Mouse (Mus musculus) urinary bladder, postnatal 36 days (tissue): ENCODE measurements around the gene Ccdc146.
"Not testable (repeated sequence)": the region's sequence is repeated elsewhere in the genome, so short reads cannot be mapped to it uniquely, and the experiment has no call there.

ENCODE experiments used
- DNase-seq, 2 experiments: peaks; one replicate each; pipeline ENCODE4 v3.0.0; 2022; ENCODE audit warnings: low spot score in 2 of 2, mixed read lengths in 1 of 2

Ccdc146 gene

GRCm38 (mm10) chr5:21387340-21387739 lies 37.1 kb downstream of the Ccdc146 start:
- no peak for DNase-seq

DNA sequence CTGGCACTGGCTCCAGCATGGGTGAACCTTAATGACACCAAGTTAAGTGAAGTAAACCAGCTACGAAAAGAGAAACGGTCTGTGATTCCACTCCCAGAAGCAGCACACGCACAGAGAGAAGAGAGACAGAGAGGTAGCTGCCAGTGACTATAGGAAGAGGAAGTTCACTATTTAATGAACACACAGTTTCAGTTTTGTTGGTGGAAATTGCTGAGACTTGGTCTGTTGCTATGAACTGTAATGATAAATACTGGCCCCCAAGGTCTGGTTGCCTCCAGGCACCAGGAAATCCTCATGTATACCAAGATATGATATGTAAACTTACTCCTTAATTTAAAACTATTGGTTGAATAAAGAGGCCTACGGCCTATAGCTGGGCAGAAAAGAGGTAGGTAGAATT lies 38.0 kb downstream of the Ccdc146 start:
- no peak for DNase-seq

- no peak for DNase-seq
These were observed 39.5 kb downstream of the Ccdc146 start for GRCm38 (mm10) chr5:21384976-21385375.

- no peak for DNase-seq
These were observed 40.1 kb downstream of the Ccdc146 start for GRCm38 (mm10) chr5:21384252-21384960.

DNA sequence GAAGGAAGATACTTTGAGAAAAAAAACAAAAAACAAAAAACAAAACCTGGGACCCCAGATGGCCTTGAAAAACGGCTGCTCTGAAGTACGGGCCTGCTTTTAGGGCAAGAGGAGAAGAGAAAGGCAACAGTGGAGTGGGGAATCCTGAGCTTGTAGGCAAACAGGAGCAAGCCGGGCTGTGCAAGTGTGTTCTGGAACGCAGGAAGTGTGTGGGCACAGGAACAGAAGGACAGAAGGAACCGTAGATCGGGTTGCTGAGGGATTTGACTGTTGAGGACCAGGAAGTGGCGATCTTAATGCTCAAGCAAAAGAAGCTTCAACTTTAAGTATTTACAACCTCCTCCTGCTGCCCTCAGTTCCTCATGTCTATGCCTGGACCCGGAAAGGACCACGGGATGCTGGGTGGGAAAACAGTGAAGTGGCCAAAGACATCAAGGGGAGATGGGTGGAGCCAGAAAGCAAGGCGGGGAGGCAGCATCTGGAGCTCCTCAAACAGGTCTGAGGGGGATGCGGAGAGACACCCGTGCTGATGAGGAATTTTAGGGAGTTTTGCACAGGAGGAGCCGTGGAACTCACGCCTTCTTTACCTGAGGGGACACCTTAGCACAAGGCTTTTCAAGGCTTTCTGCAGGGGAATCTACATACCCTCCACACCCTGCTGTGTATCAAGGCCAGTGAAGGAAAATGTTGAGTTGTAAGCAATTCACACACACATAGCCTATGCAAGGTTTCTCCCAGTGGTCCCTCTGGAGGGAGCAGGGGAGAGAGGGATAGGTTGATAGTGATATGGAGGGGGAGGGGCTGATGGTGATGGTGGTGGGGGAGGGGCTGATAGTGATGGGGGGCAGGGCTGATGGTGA lies 40.9 kb downstream of the Ccdc146 start:
- no peak for DNase-seq

- DNase-seq: no peak
These were observed 41.8 kb downstream of the Ccdc146 start for GRCm38 (mm10) chr5:21382678-21383077.

- no peak for DNase-seq
These were observed 42.5 kb downstream of the Ccdc146 start for GRCm38 (mm10) chr5:21381986-21382385.

DNA sequence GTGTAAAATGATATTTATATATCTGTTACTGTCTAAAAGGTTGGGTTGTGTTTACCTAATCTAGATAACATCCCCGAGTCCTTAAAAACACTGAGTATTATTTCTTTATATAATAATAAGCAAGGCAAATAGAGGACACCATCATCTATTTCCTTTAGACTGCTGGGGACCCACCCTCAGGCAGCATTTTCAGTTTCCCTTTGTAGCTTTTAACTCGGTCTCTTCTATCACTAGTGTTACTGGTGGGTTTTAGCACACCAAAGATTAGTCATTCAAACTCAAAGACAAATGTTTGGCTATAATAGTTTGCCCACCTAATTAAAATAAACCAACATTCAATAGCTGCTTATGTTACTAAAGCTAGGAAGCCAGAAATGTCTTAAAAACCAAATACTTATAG lies 46.1 kb downstream of the Ccdc146 start:
- DNase-seq: no peak

GRCm38 (mm10) chr5:21376935-21377334 lies 47.5 kb downstream of the Ccdc146 start:
- no peak for DNase-seq

- DNase-seq: no peak
These were observed 51.3 kb downstream of the Ccdc146 start for GRCm38 (mm10) chr5:21373180-21373518.

DNA sequence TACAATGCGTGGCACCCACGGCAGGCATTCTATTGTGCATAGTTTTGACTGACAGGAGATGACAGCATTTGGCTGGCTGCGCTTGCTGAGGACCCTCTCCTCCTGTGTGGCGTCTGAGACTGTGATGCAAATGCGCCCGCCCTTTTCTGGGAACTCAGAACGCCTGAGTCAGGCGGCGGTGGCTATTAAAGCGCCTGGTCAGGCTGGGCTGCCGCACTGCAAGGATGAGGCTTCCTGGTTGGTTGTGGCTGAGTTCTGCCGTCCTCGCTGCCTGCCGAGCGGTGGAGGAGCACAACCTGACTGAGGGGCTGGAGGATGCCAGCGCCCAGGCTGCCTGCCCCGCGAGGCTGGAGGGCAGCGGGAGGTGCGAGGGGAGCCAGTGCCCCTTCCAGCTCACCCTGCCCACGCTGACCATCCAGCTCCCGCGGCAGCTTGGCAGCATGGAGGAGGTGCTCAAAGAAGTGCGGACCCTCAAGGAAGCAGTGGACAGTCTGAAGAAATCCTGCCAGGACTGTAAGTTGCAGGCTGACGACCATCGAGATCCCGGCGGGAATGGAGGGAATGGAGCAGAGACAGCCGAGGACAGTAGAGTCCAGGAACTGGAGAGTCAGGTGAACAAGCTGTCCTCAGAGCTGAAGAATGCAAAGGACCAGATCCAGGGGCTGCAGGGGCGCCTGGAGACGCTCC lies 51.8 kb downstream of the Ccdc146 start, which contains the start of gene Fgl2:
Gene Fgl2 (plus strand): TSS at position 150 of the 687 bp plus-strand sequence.
- peak in 1 of 2 experiments; percentile 58 for DNase-seq

GRCm38 (mm10) chr5:21371920-21372319 lies 52.6 kb downstream of the Ccdc146 start:
- no peak for DNase-seq

GRCm38 (mm10) chr5:21370218-21370947 lies 54.1 kb downstream of the Ccdc146 start:
- DNase-seq: no peak

GRCm38 (mm10) chr5:21367514-21367913 lies 57.0 kb downstream of the Ccdc146 start:
- DNase-seq: no peak

GRCm38 (mm10) chr5:21366338-21367053 lies 58.0 kb downstream of the Ccdc146 start:
- no peak for DNase-seq

DNA sequence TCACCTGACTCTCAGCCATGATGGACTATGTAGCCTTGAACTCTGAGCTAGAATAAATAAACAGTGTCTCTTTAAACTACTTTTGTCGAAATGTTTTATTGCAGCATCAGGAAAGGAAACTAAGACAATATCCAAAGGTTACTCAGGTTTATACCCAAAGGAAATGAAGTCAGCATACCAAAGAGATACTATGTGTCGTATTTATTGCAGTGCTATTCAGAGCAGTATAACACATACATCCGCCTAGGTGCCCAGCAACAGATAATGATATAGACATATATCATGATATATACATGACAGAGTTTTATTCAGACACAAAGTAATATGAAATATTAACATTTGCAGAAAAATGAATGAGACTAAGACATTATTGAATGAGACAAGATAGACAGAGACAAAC lies 61.1 kb downstream of the Ccdc146 start:
- DNase-seq: no peak

GRCm38 (mm10) chr5:21358648-21359047 lies 65.8 kb downstream of the Ccdc146 start:
- no peak for DNase-seq

DNA sequence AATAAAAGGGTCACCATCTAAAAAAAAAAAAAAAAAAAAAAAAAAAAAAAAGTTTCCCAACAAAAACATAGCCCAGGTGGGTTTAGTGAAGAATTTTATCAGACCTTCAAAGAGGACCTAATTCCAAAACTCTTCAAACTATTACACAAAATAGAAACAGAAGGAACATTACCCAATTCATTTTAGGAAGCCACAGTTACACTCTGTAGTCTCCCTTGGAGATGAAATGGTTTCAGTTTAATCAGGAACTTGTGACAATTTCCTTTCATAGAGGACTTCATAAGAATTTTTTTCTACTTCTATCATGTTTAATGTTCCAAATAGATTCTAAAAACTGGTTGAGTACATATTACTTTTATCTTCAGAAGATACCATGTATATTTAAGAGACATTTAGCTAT lies 72.8 kb downstream of the Ccdc146 start:
- no peak for DNase-seq

- DNase-seq: peak in 1 of 2 experiments; percentile 29
These were observed 76.1 kb downstream of the Ccdc146 start for GRCm38 (mm10) chr5:21348366-21348765.

DNA sequence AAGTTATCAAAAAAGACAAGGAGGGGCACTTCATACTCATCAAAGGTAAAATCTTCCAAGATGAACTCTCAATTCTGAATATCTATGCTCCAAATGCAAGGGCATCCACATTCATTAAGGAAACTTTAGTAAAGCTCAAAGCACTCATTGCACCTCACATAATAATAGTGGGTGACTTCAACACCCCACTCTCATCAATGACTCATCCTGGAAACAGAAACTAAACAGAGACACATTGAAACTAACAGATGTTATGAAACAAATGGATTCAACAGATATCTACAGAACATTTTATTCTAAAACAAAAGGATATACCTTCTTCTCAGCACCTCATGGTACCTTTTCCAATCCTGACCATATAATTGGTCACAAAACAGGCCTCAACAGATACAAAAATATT lies 82.2 kb downstream of the Ccdc146 start:
- DNase-seq: not testable (repeated sequence)

DNA sequence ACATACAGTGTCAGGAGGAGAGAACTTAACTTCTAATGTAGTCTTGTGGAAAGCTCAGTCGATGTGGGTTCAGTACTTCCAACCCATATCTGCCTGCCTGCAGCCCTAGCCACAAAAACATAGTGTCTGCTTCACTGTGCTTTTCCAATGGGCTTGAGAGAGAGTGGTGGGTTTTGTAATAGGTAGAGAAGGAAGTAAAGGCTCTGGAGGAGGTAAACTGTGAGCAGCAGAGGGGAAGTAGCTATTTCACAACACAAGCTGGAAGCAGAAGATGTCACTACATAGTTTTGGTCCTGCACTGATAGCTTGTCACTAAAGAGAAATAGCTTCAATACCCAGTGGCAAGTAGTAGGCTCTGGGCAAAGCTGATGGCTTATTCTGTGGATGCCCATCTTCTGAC lies 92.4 kb downstream of the Ccdc146 start:
- DNase-seq: no peak
